Mouse (Mus musculus): ENCODE results near the gene Usf2. TPM values are rescaled to one million over a fixed set of nuclear protein-coding genes. Genes with fewer than 3 reads are reported as not detected.
"Not testable (repeated sequence)": the region's sequence is repeated elsewhere in the genome, so short reads cannot be mapped to it uniquely, and the experiment has no call there.

Gene Usf2
- polyA plus RNA-seq, 1 experiment from 2014 or later = 31.9 TPM

- H3K9ac ChIP-seq (replicated peaks) = peak overlapping the region; percentile 100
- H3K4me2 ChIP-seq = peak overlapping the region; percentile 70
- H3K36me3 ChIP-seq = peaks cover 40% of the 10 kb centered on the region
- H3K4me1 ChIP-seq (replicated peaks) = peaks cover 16% of the 10 kb centered on the region
- peak overlapping the region; percentile 97 for H3K4me3 ChIP-seq (replicated peaks)
- 73% methylated on average over 28 of the region's 28 CpGs for WGBS
- no peaks in the 10 kb centered on the region for H3K27me3 ChIP-seq
- H3K9me3 ChIP-seq = no peaks in the 10 kb centered on the region
- ATAC-seq (ENCODE audit: insufficient number of reproducible peaks, insufficient read depth, low FRiP score, low TSS enrichment, low read depth) = no peak
- H3K27ac ChIP-seq = peak overlapping the region; percentile 99; the same call in 1 of the 2 replicates
Measured at GRCm38 (mm10) chr7:30958109-30958865, 1.7 kb upstream of the Usf2 start.

DNA sequence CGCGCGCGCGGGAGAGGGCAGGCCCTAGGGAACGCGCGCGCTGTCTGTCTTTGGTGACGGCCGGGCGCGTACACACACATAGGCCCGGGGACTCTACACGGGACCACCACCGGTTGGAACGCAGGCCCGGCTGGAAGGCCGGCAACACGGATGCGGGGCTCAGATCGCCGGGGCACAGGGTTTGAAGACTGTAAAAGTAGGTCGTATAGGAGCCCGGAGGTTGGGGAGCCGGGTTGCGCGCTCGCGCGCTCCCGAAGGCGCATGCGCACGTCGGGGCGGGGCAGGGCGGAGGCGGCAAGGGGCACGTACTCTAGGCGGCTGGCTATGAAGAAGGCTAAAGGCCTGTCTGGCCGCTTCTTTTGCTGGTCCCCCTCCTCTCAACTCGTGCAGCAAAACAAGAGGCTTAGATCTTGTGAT is 772 bp upstream of the Usf2 start:
- peak overlapping the region; percentile 97 for H3K4me3 ChIP-seq (replicated peaks)
- H3K36me3 ChIP-seq = peaks cover 49% of the 10 kb centered on the region
- H3K9me3 ChIP-seq = no peaks in the 10 kb centered on the region

GRCm38 (mm10) chr7:30956357-30956751 is 249 bp downstream of the Usf2 start:
- H3K9me3 ChIP-seq = no peaks in the 10 kb centered on the region
- peak; percentile 16; the same call in 1 of the 2 replicates for ATAC-seq (ENCODE audit: insufficient number of reproducible peaks, insufficient read depth, low FRiP score, low TSS enrichment, low read depth)
- whole genome bisulfite sequencing = under 1% methylated on average over 26 of the region's 49 CpGs
- H3K4me1 ChIP-seq (replicated peaks) = peaks cover 16% of the 10 kb centered on the region
- peak overlapping the region; percentile 99 for H3K27ac ChIP-seq
- peak overlapping the region; percentile 100 for H3K9ac ChIP-seq (replicated peaks)
- H3K4me3 ChIP-seq (replicated peaks) = peak overlapping the region; percentile 97
- peaks cover 59% of the 10 kb centered on the region for H3K36me3 ChIP-seq
- no peaks in the 10 kb centered on the region for H3K27me3 ChIP-seq
- H3K4me2 ChIP-seq = peak overlapping the region; percentile 70

More for the DNA sequence above, 772 bp upstream of the Usf2 start:
- Histone ChIP-seq H3K27ac (peak overlapping the region; percentile 99), H3K4me2 (peak overlapping the region; percentile 70), H3K9ac (replicated peaks) (peak overlapping the region; percentile 100), H3K4me1 (replicated peaks) (peaks cover 16% of the 10 kb centered on the region), H3K27me3 (no peaks in the 10 kb centered on the region)
- under 1% methylated on average over 43 of the region's 43 CpGs for WGBS
- peak; percentile 20 for ATAC-seq (ENCODE audit: insufficient number of reproducible peaks, insufficient read depth, low FRiP score, low TSS enrichment, low read depth)

DNA sequence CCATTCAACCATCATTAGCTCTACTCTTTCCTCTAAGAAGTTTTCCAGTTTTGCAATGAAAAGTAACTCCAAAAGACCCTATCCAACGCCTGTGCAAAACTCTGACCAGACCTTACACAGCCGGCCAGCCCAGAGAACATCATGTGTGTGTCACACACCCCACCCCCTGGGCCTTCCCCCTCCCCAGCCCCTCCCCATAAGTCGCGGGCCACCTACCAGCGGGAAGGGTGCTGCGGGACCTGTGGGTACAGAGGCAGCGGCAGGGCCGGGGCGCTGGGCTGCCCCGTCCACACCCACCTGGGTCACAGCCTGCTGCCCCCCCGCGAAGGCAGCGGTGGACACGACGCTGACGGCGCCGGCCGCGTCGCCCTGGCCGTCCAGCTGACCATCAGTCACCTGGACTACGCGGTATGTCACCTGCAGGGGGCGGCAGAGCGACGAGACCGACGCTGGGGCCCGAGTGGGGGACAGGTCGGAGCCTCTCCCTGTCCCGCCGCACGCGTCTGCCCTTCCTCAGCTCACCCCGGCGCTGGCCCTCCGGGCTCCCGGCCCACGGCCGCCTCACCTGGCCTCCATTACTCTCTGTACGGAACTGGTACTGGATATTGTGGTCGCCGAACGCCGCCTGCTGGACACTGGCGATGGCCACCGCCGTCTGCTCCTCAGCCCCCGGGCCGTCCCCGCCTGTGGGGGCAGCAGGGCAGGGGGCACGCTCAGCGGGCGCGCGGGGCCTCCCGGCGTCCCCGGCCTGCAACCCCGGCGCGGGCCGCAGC is 833 bp downstream of the Usf2 start:
- WGBS = under 1% methylated on average over 61 of the region's 64 CpGs
- peak overlapping the region; percentile 97 for H3K4me3 ChIP-seq (replicated peaks)
- peak overlapping the region; percentile 99 for H3K27ac ChIP-seq
- peak overlapping the region; percentile 100 for H3K9ac ChIP-seq (replicated peaks)
- H3K36me3 ChIP-seq = peaks cover 62% of the 10 kb centered on the region
- H3K4me2 ChIP-seq = peak overlapping the region; percentile 70
- H3K27me3 ChIP-seq = no peaks in the 10 kb centered on the region
- peaks cover 16% of the 10 kb centered on the region for H3K4me1 ChIP-seq (replicated peaks)
- peak; percentile 78 for ATAC-seq (ENCODE audit: insufficient number of reproducible peaks, insufficient read depth, low FRiP score, low TSS enrichment, low read depth)
- no peaks in the 10 kb centered on the region for H3K9me3 ChIP-seq

- H3K27ac ChIP-seq = no peak overlapping the region
- WGBS = 88% methylated on average over 12 of the region's 12 CpGs
- H3K4me1 ChIP-seq (replicated peaks) = peaks cover 16% of the 10 kb centered on the region
- H3K4me3 ChIP-seq (replicated peaks) = peak overlapping the region; percentile 97
- H3K9me3 ChIP-seq = no peaks in the 10 kb centered on the region
- H3K4me2 ChIP-seq = peak overlapping the region; percentile 70
- H3K36me3 ChIP-seq = peaks cover 69% of the 10 kb centered on the region
- no peak for ATAC-seq (ENCODE audit: insufficient number of reproducible peaks, insufficient read depth, low FRiP score, low TSS enrichment, low read depth)
- H3K9ac ChIP-seq (replicated peaks) = peak overlapping the region; percentile 100; the same call in 1 of the 2 replicates
- H3K27me3 ChIP-seq = no peaks in the 10 kb centered on the region
Measured at GRCm38 (mm10) chr7:30954971-30955520, 1.6 kb downstream of the Usf2 start.

DNA sequence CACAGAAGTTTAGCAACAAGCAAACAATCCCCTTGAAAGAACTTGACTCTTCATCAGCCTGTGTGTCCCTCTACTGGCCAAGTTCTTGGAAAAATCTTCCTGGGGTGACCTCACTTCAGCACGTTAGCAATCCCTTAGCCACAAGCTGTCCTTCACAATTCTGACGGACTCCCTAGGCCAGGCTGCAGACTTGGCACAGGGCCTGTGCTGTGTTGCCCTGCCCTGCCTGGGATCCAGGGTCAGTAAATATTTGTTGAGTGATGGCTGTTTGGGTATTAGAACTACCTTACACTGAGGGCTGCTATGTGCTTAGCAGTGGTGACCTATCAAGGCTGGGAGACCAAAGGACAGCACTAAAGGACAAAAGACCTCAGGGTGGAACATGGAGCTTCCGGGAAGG is 2.6 kb downstream of the Usf2 start:
- no peak for ATAC-seq (ENCODE audit: insufficient number of reproducible peaks, insufficient read depth, low FRiP score, low TSS enrichment, low read depth)
- Histone ChIP-seq H3K36me3 (peaks cover 71% of the 10 kb centered on the region), H3K4me3 (replicated peaks) (no peak overlapping the region), H3K9me3 (no peaks in the 10 kb centered on the region), H3K9ac (replicated peaks) (no peak overlapping the region), H3K27ac (no peak overlapping the region), H3K4me1 (replicated peaks) (peaks cover 16% of the 10 kb centered on the region), H3K4me2 (no peak overlapping the region), H3K27me3 (no peaks in the 10 kb centered on the region)
- WGBS = 87% methylated on average over 3 of the region's 3 CpGs

- ATAC-seq (ENCODE audit: insufficient number of reproducible peaks, insufficient read depth, low FRiP score, low TSS enrichment, low read depth) = no peak
- Histone ChIP-seq H3K9ac (replicated peaks) (no peak overlapping the region), H3K4me2 (no peak overlapping the region), H3K27me3 (no peaks in the 10 kb centered on the region), H3K4me1 (replicated peaks) (peaks cover 16% of the 10 kb centered on the region), H3K9me3 (no peaks in the 10 kb centered on the region), H3K36me3 (peaks cover 69% of the 10 kb centered on the region), H3K27ac (no peak overlapping the region), H3K4me3 (replicated peaks) (no peak overlapping the region)
- WGBS = 82% methylated on average over 6 of the region's 6 CpGs
Measured at GRCm38 (mm10) chr7:30953459-30953858, 3.1 kb downstream of the Usf2 start.

DNA sequence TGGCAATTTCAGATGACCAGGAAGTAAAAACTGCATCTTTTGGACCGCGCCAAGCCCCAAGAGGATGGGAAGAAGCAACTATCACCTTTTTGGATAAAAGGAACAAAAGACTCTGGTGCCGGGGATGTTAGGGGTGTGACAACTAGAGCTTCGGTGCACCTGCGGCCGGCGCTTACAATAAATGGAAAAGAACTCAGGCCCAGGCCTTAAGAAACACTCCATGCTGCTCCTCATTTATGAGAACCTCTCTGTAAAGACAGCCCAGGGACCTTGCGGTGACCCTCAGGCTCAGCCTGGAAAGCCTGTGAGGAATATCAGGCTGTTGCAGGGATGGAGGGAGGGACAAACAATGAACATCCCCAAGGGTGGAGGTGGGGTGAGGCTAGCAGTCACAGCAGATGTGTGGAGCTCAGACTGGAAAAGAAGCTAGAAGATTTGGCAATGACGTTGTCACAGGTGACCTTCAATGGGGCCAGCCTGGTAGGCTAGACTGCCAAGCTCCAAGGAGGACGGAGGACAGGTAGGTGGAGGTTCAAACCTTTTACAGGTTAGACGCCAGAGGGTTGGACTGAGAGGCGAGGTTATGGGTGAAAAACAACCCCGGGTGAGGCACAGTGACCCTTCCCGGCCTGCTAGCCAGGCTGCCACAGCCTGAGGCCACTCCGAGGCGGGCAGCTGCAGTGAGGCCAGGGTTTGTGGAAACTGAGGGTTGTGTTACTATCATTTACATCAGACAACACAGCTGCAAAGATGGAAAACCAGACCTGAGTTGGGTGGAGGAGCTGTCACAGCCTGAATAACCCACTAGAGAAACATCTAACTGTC is 4.0 kb downstream of the Usf2 start:
- Histone ChIP-seq H3K4me3 (replicated peaks) (no peak overlapping the region), H3K36me3 (peaks cover 66% of the 10 kb centered on the region), H3K9ac (replicated peaks) (no peak overlapping the region), H3K4me1 (replicated peaks) (peaks cover 10% of the 10 kb centered on the region), H3K27me3 (no peaks in the 10 kb centered on the region), H3K27ac (no peak overlapping the region), H3K9me3 (no peaks in the 10 kb centered on the region), H3K4me2 (no peak overlapping the region)
- 91% methylated on average over 16 of the region's 16 CpGs for WGBS
- ATAC-seq (ENCODE audit: insufficient number of reproducible peaks, insufficient read depth, low FRiP score, low TSS enrichment, low read depth) = no peak

GRCm38 (mm10) chr7:30949902-30950301 is 6.7 kb downstream of the Usf2 start:
- H3K4me3 ChIP-seq (replicated peaks); H3K4me1 ChIP-seq (replicated peaks); H3K9ac ChIP-seq (replicated peaks); ATAC-seq (ENCODE audit: insufficient number of reproducible peaks, insufficient read depth, low FRiP score, low TSS enrichment, low read depth); H3K27ac ChIP-seq; H3K4me2 ChIP-seq; H3K9me3 ChIP-seq; H3K27me3 ChIP-seq: not testable (repeated sequence)
- WGBS = 96% methylated on average over 3 of the region's 3 CpGs
- H3K36me3 ChIP-seq = peaks cover 80% of the 10 kb centered on the region

GRCm38 (mm10) chr7:30945876-30946275 is 10.7 kb downstream of the Usf2 start:
- 93% methylated on average over 7 of the region's 7 CpGs for WGBS
- no peak overlapping the region for H3K4me2 ChIP-seq

More at GRCm38 (mm10) chr7:30945876-30946275, 10.7 kb downstream of the Usf2 start:
- H3K27me3 ChIP-seq = no peaks in the 10 kb centered on the region
- no peak overlapping the region for H3K9ac ChIP-seq (replicated peaks)
- H3K36me3 ChIP-seq = peaks cover 41% of the 10 kb centered on the region
- no peak overlapping the region for H3K27ac ChIP-seq
- no peaks in the 10 kb centered on the region for H3K9me3 ChIP-seq
- H3K4me1 ChIP-seq (replicated peaks) = no peaks in the 10 kb centered on the region
- ATAC-seq (ENCODE audit: insufficient number of reproducible peaks, insufficient read depth, low FRiP score, low TSS enrichment, low read depth) = no peak; the same call in 1 of the 2 replicates
- no peak overlapping the region for H3K4me3 ChIP-seq (replicated peaks)

Data from limb, embryonic 12.5 days (tissue).